ENCODE assay signal across 8 mouse cellular contexts in the genomic region with DNA sequence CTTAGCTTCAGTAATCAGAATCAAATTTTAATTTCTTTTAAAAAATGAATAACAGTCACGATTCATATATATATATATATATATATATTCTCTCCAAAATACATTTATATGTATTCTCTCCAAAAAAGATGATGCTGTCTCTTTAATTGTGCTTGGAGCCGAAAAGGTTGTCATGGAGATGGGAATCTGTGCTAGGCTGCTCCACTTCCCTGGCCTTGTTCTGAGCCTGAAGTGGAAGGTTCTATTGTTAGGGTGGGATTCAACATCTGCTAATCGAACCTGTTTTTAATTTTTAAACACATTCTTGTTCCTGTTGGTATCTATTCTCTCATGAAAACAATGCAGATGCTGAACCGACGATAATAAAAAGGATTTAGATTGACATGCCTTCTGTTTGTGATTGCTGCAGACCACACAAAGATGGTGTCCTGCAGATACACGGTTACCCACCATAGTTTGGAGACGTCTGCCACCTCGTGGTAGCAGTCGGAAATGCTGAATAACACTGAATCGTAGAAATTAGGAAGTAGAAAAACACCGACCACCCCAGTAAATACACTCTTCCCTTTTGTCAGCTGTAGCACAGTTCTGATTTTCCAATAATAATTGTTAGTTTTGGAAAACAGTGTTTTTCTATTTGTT.
A peak's percentile ranks its signal among the peaks of the same experiment; 100 is the strongest.
DNase-seq lines count a peak whose midpoint lies in the region; ATAC-seq and TF ChIP-seq lines count a peak whose summit lies in the region.

No protein-coding gene starts in this region.

- in situ Hi-C loops in CH12.LX (cut with MboI; ENCODE audit: low pct_ligation_motif_present, low pct_unique_long_range_greater_than_20kb, low sequenced_read_pairs): loop anchor here (10.0 kb wide), 2 partner anchors 284 to 324 kb away; no protein-coding TSS in a partner anchor

- no peak overlapping the region for H3K27ac ChIP-seq in CH12.LX (ENCODE audit: insufficient read depth, low read depth)
- H3K27ac ChIP-seq in embryonic facial prominence, embryonic 13.5 days: no peak overlapping the region
- no peak overlapping the region for H3K27ac ChIP-seq in kidney, embryonic 15.5 days
- H3K27ac ChIP-seq in limb, embryonic 12.5 days: no peak overlapping the region

- peak; percentile 85 for DNase-seq in CH12.LX (ENCODE audit: extremely low read depth)
- peak; percentile 5 to 46 for DNase-seq in adrenal gland, postnatal 4 days (ENCODE audit: low spot score in 2 of 2)
- DNase-seq in heart, adult 8-10 months (ENCODE audit: low spot score): peak; percentile 49
- DNase-seq in testis, postnatal 10 days (ENCODE audit: low spot score): peak; percentile 87

- no peak overlapping the region; the same call in 1 of the 2 replicates for H3K4me2 ChIP-seq in CH12.LX (ENCODE audit: insufficient read depth, low read depth, poor library complexity, severe bottlenecking)
- H3K4me2 ChIP-seq in embryonic facial prominence, embryonic 13.5 days: no peak overlapping the region
- no peak overlapping the region for H3K4me2 ChIP-seq in kidney, embryonic 15.5 days
- no peak overlapping the region for H3K4me2 ChIP-seq in limb, embryonic 12.5 days

- WGBS in embryonic facial prominence, embryonic 13.5 days: 16% methylated on average over 11 of the region's 11 CpGs
- 18% methylated on average over 11 of the region's 11 CpGs for WGBS in kidney, embryonic 15.5 days
- 16% methylated on average over 11 of the region's 11 CpGs for WGBS in limb, embryonic 12.5 days

- H3K4me3 ChIP-seq in CH12.LX (replicated peaks in 1 of 3; ENCODE audit: low read depth in 2 of 3, low read length in 2 of 3, poor library complexity in 1 of 3): no peak overlapping the region
- H3K4me3 ChIP-seq in embryonic facial prominence, embryonic 13.5 days: no peak overlapping the region
- H3K4me3 ChIP-seq in kidney, embryonic 15.5 days (replicated peaks): no peak overlapping the region
- H3K4me3 ChIP-seq in limb, embryonic 12.5 days (replicated peaks): no peak overlapping the region

- 0 out of 2 replicates have a peak, but pooled peaks have one; percentile 43 for ATAC-seq in embryonic facial prominence, embryonic 13.5 days (ENCODE audit: insufficient number of reproducible peaks, insufficient read depth, low FRiP score, low TSS enrichment, low read depth)
- ATAC-seq in kidney, embryonic 15.5 days (replicated peaks; ENCODE audit: low FRiP score): peak; percentile 66; the same call in 1 of the 2 replicates
- 0 out of 2 replicates have a peak, but pooled peaks have one; percentile 52 for ATAC-seq in limb, embryonic 12.5 days (ENCODE audit: insufficient number of reproducible peaks, insufficient read depth, low FRiP score, low TSS enrichment, low read depth)
- peak; percentile 68; the same call in 1 of the 2 replicates for ATAC-seq in monocyte, adult 5-6 weeks (replicated peaks; ENCODE audit: insufficient number of reproducible peaks, low FRiP score, low TSS enrichment, poor library complexity, severe bottlenecking)

- H3K9me3 ChIP-seq in CH12.LX (replicated peaks; ENCODE audit: low read length): no peaks in the 10 kb centered on the region
- H3K9me3 ChIP-seq in embryonic facial prominence, embryonic 13.5 days: no peaks in the 10 kb centered on the region
- H3K9me3 ChIP-seq in kidney, embryonic 15.5 days (replicated peaks): no peaks in the 10 kb centered on the region
- no peaks in the 10 kb centered on the region for H3K9me3 ChIP-seq in limb, embryonic 12.5 days

- no peak for TF ChIP-seq POLR2A in CH12.LX (IDR thresholded peaks at IDR 0.05; ENCODE audit: low read depth, low read length)

- peaks cover 11 to 13% of the 10 kb centered on the region in 2 experiments for H3K4me1 ChIP-seq in CH12.LX (ENCODE audit: control insufficient read depth in 1 of 2, insufficient read depth in 2 of 2)
- 0 out of 2 replicates have a peak, but pooled peaks cover 2% of the 10 kb centered on the region for H3K4me1 ChIP-seq in embryonic facial prominence, embryonic 13.5 days
- no peaks in the 10 kb centered on the region for H3K4me1 ChIP-seq in kidney, embryonic 15.5 days
- H3K4me1 ChIP-seq in limb, embryonic 12.5 days (replicated peaks): no peaks in the 10 kb centered on the region

- no peak overlapping the region for H3K9ac ChIP-seq in CH12.LX (ENCODE audit: insufficient read depth, low read depth)
- no peak overlapping the region for H3K9ac ChIP-seq in embryonic facial prominence, embryonic 13.5 days
- H3K9ac ChIP-seq in kidney, embryonic 15.5 days: no peak overlapping the region
- no peak overlapping the region for H3K9ac ChIP-seq in limb, embryonic 12.5 days (replicated peaks)

- H3K36me3 ChIP-seq in CH12.LX (replicated peaks in 1 of 2; ENCODE audit: control insufficient read depth in 1 of 2, insufficient read depth in 1 of 2, low read length in 1 of 2): no peaks in the 10 kb centered on the region
- no peaks in the 10 kb centered on the region for H3K36me3 ChIP-seq in embryonic facial prominence, embryonic 13.5 days
- no peaks in the 10 kb centered on the region for H3K36me3 ChIP-seq in kidney, embryonic 15.5 days
- no peaks in the 10 kb centered on the region for H3K36me3 ChIP-seq in limb, embryonic 12.5 days

- TF ChIP-seq EP300 in CH12.LX (IDR thresholded peaks at IDR 0.05; ENCODE audit: low read length): no peak

- TF ChIP-seq CTCF in CH12.LX (conservative IDR thresholded peaks at IDR 0.05 in 1 of 2, IDR thresholded peaks at IDR 0.05 in 1 of 2; ENCODE audit: low read depth in 2 of 2, low read length in 2 of 2): peak; percentile 59 to 95

- dilution Hi-C loops in CH12.LX (cut with MboI; ENCODE audit: extremely low pct_ligation_motif_present, extremely low pct_unique_long_range_greater_than_20kb, low sequenced_read_pairs): no loop called here

- TF ChIP-seq RAD21 in CH12.LX (IDR thresholded peaks at IDR 0.05; ENCODE audit: low read depth, low read length): peak; percentile 92

- H3K27me3 ChIP-seq in CH12.LX (replicated peaks): no peaks in the 10 kb centered on the region
- H3K27me3 ChIP-seq in embryonic facial prominence, embryonic 13.5 days: no peaks in the 10 kb centered on the region
- H3K27me3 ChIP-seq in kidney, embryonic 15.5 days: no peaks in the 10 kb centered on the region
- no peaks in the 10 kb centered on the region for H3K27me3 ChIP-seq in limb, embryonic 12.5 days

- no peaks in the 10 kb centered on the region for H3K79me2 ChIP-seq in CH12.LX (replicated peaks; ENCODE audit: control insufficient read depth, extremely low read depth, insufficient read depth, poor library complexity, severe bottlenecking)

TF ChIP-seq in CH12.LX, 34 proteins besides CTCF, POLR2A, EP300 and RAD21:
- no peak for TF ChIP-seq GABPA (IDR thresholded peaks at IDR 0.05; ENCODE audit: insufficient replicate concordance, low read depth, low read length)
- peak; percentile 39; the same call in 1 of the 2 replicates for TF ChIP-seq IRF4 (IDR thresholded peaks at IDR 0.05; ENCODE audit: low read depth, low read length)
- peak; percentile 88 for TF ChIP-seq ZC3H11A (IDR thresholded peaks at IDR 0.05; ENCODE audit: low read depth, low read length)
- no peak for TF ChIP-seq MXI1 (IDR thresholded peaks at IDR 0.05; ENCODE audit: low read depth, low read length)
- peak; percentile 95 for TF ChIP-seq SMC3 (IDR thresholded peaks at IDR 0.05; ENCODE audit: low read depth, low read length)
- TF ChIP-seq ZMIZ1 (IDR thresholded peaks at IDR 0.05; ENCODE audit: low read depth, low read length): no peak

Comparison
In these comparisons a context has a peak if more than half of its experiments do, and no peak if none do; other contexts are left out.
1. DNase-seq: peak in every context shown above with its lines; median percentile 87 in testis, postnatal 10 days; 85 in CH12.LX; 49 in heart, adult 8-10 months; 26 in adrenal gland, postnatal 4 days.